Mouse (Mus musculus): ENCODE results near the gene Gata1.

Gata1 gene

GRCm38 (mm10) chrX:7966161-7966560 lies 11.7 kb downstream of the Gata1 start:
- in situ Hi-C loops (cut with MboI, MseI): no loop called here

GRCm38 (mm10) chrX:7963829-7964626 lies 13.8 kb downstream of the Gata1 start:
- in situ Hi-C loops (cut with MboI, MseI): no loop called here

- in situ Hi-C loops (cut with MboI, MseI): no loop called here
These were observed 19.0 kb downstream of the Gata1 start for GRCm38 (mm10) chrX:7958868-7959267.

GRCm38 (mm10) chrX:7950091-7950490 lies 27.8 kb downstream of the Gata1 start:
- in situ Hi-C loops (cut with MboI, MseI): no loop called here

- in situ Hi-C loops (cut with MboI, MseI): no loop called here
These were observed 29.9 kb downstream of the Gata1 start for GRCm38 (mm10) chrX:7947900-7948492.

GRCm38 (mm10) chrX:7947108-7947899 lies 30.6 kb downstream of the Gata1 start, which contains the start of gene Hdac6:
Gene Hdac6, minus strand, starts transcription at chrX:7947889.
- in situ Hi-C loops (cut with MboI, MseI): no loop called here

GRCm38 (mm10) chrX:7945618-7946017 lies 32.3 kb downstream of the Gata1 start:
- in situ Hi-C loops (cut with MboI, MseI): no loop called here

- in situ Hi-C loops (cut with MboI, MseI): loop anchor here (5.0 kb wide), 1 partner anchor 85 kb away; no protein-coding TSS in a partner anchor
These were observed 40.2 kb downstream of the Gata1 start for GRCm38 (mm10) chrX:7937667-7938066.

GRCm38 (mm10) chrX:7936874-7937273 lies 41.0 kb downstream of the Gata1 start:
- in situ Hi-C loops (cut with MboI, MseI): loop anchor here (5.0 kb wide), 1 partner anchor 85 kb away; no protein-coding TSS in a partner anchor

GRCm38 (mm10) chrX:7928270-7928790 lies 49.5 kb downstream of the Gata1 start, which contains the start of gene Eras:
Gene Eras, minus strand, starts transcription at chrX:7928607.
- in situ Hi-C loops (cut with MboI, MseI): no loop called here

GRCm38 (mm10) chrX:7927116-7927515 lies 50.8 kb downstream of the Gata1 start:
- in situ Hi-C loops (cut with MboI, MseI): no loop called here

GRCm38 (mm10) chrX:7926266-7926665 lies 51.6 kb downstream of the Gata1 start:
- in situ Hi-C loops (cut with MboI, MseI): no loop called here

GRCm38 (mm10) chrX:7922032-7922431 lies 55.8 kb downstream of the Gata1 start:
- in situ Hi-C loops (cut with MboI, MseI): no loop called here

- in situ Hi-C loops (cut with MboI, MseI): loop anchor here (10.0 kb wide), 1 partner anchor 95 kb away; the partner anchor contains the start of gene Glod5
These were observed 58.1 kb downstream of the Gata1 start, which contains the start of gene Pcsk1n for GRCm38 (mm10) chrX:7919601-7920383. Gene Pcsk1n, plus strand, starts transcription at chrX:7919822.

- in situ Hi-C loops (cut with MboI, MseI): loop anchor here (10.0 kb wide), 1 partner anchor 97 kb away; the partner anchor contains the start of gene Glod5
These were observed 59.9 kb downstream of the Gata1 start for GRCm38 (mm10) chrX:7917960-7918359.

GRCm38 (mm10) chrX:7915669-7916068 lies 62.2 kb downstream of the Gata1 start:
- in situ Hi-C loops (cut with MboI, MseI): loop anchor here (10.0 kb wide), 1 partner anchor 99 kb away; the partner anchor contains the start of gene Glod5

GRCm38 (mm10) chrX:7910473-7910872 lies 67.4 kb downstream of the Gata1 start:
- in situ Hi-C loops (cut with MboI, MseI): loop anchor here (10.0 kb wide), 1 partner anchor 104 kb away; the partner anchor contains the start of gene Glod5
